Mouse (Mus musculus) liver, adult 10 weeks (tissue): ENCODE results near the gene Stkld1. TPM values are rescaled to one million over a fixed set of nuclear protein-coding genes. Genes with fewer than 3 reads are reported as not detected.

Experiments
- polyA plus RNA-seq: library from polyadenylated mRNA; stranded (reverse); fragments of 350-450 nt; fragmentation: Illumina TruSeq; extraction: RNeasy Lipid Tissue Mini Kit (QIAGEN cat#74804); gene quantifications from one replicate; pipeline ENCODE4 v1.2.3, GENCODE M21; 2014; ENCODE audit warnings: low read depth, low replicate concordance

The Stkld1 gene
- not detected for polyA plus RNA-seq

GRCm38 (mm10) chr2:26933304-26934055 lies at the start of gene Stkld1, which contains the start of gene Surf4:
Gene Stkld1, plus strand, starts transcription at chr2:26934047.
Gene Surf4, minus strand, starts transcription at chr2:26933928.

GRCm38 (mm10) chr2:26902467-26903220 lies 31.2 kb upstream of the Stkld1 start, which contains the start of gene Surf6:
Gene Surf6, minus strand, starts transcription at chr2:26902879.

GRCm38 (mm10) chr2:26910124-26910993 lies 23.5 kb upstream of the Stkld1 start, which contains the start of the genes Med22 and Rpl7a:
Gene Med22, minus strand, starts transcription at chr2:26910677.
Gene Rpl7a, plus strand, starts transcription at chr2:26910764.

GRCm38 (mm10) chr2:26915927-26916728 lies 17.7 kb upstream of the Stkld1 start, which contains the start of the genes Surf2 and Surf1:
Gene Surf2, plus strand, starts transcription at chr2:26916367.
Gene Surf1, minus strand, starts transcription at chr2:26916530.

GRCm38 (mm10) chr2:26963923-26964723 lies 30.3 kb downstream of the Stkld1 start, which contains the start of gene Rexo4:
Gene Rexo4, minus strand, starts transcription at chr2:26964386.

GRCm38 (mm10) chr2:26973116-26973515 lies 39.3 kb downstream of the Stkld1 start, which contains the start of gene Adamts13:
Gene Adamts13, plus strand, starts transcription at chr2:26973416.

Other genes with a start within 250 kb of the Stkld1 start
- not detected for gene Abo, start 69.1 kb upstream of the Stkld1 start, polyA plus RNA-seq
- gene Surf6, start 31.2 kb upstream of the Stkld1 start, polyA plus RNA-seq, result 4.9 TPM
- gene Med22, start 23.4 kb upstream of the Stkld1 start, polyA plus RNA-seq, result 5.5 TPM
- gene Rpl7a, start 23.3 kb upstream of the Stkld1 start, polyA plus RNA-seq, result 61.9 TPM
- 8.2 TPM for gene Surf2, start 17.7 kb upstream of the Stkld1 start, polyA plus RNA-seq
- gene Surf1, start 17.5 kb upstream of the Stkld1 start, polyA plus RNA-seq, result 36.3 TPM
- 78.7 TPM for gene Surf4, start 119 bp upstream of the Stkld1 start, polyA plus RNA-seq
- 21.3 TPM for gene Rexo4, start 30.3 kb downstream of the Stkld1 start, polyA plus RNA-seq
- 0.37 TPM for gene Adamts13, start 39.4 kb downstream of the Stkld1 start, polyA plus RNA-seq
- 10.9 TPM for gene Cacfd1, start 75.9 kb downstream of the Stkld1 start, polyA plus RNA-seq
- not detected for gene Slc2a6, start 94.0 kb downstream of the Stkld1 start, polyA plus RNA-seq
- gene Mymk, start 138.1 kb downstream of the Stkld1 start, polyA plus RNA-seq, result not detected
- gene Adamtsl2, start 145.3 kb downstream of the Stkld1 start, polyA plus RNA-seq, result 0.19 TPM
- gene Fam163b, start 208.4 kb downstream of the Stkld1 start, polyA plus RNA-seq, result not detected
- gene Dbh, start 231.2 kb downstream of the Stkld1 start, polyA plus RNA-seq, result not detected